Mouse (Mus musculus): ENCODE results near the gene Zfp423. TPM values are rescaled to one million over a fixed set of nuclear protein-coding genes. Genes with fewer than 3 reads are reported as not detected.

Gene Zfp423
- polyA plus RNA-seq, 1 experiment from 2014 or later: 40.3 TPM

DNA sequence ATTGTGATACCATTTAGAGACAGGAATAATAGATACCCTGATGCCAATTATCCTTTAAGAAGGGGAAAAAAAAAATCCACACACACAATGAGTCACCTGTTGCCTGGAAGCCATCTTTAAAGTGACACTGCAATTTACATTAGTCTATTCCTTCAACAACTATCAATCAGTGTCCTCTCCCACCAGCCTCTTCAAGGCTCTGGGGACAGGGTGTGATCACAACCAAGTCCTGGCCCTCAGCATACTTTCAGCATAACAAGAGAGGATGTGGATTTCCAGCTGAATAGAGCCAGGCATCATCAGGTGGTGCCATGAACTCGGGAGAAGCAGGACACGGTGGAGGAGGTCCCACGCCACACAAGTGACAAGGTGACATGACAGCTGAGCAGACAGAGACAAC lies 156.8 kb downstream of the Zfp423 start:
- DNase-seq (ENCODE audit: low spot score, missing footprints) (no peak), ATAC-seq (ENCODE audit: low FRiP score) (no peak)
- Histone ChIP-seq H3K9ac (ENCODE audit: low read length) (no peak overlapping the region), H3K27ac (ENCODE audit: low read depth, low read length) (no peak overlapping the region), H3K9me3 (ENCODE audit: control insufficient read depth, low read length) (no peaks in the 10 kb centered on the region), H3K27me3 (ENCODE audit: control insufficient read depth, insufficient read depth, low read length) (no peaks in the 10 kb centered on the region), H3K4me1 (ENCODE audit: control insufficient read depth, insufficient read depth, low read length) (peaks cover 21% of the 10 kb centered on the region), H3K36me3 (ENCODE audit: control insufficient read depth, insufficient read depth, low read length) (no peaks in the 10 kb centered on the region), H3K4me2 (no peak overlapping the region), H3K4me3 (ENCODE audit: low read depth, low read length) (no peak overlapping the region)
- 72% methylated on average over 3 of the region's 3 CpGs for WGBS

- H3K36me3 ChIP-seq (ENCODE audit: control insufficient read depth, insufficient read depth, low read length): no peaks in the 10 kb centered on the region
- H3K9me3 ChIP-seq (ENCODE audit: control insufficient read depth, low read length): no peaks in the 10 kb centered on the region
- no peak overlapping the region for H3K4me2 ChIP-seq
- no peak overlapping the region for H3K9ac ChIP-seq (ENCODE audit: low read length)
- no peak overlapping the region for H3K4me3 ChIP-seq (ENCODE audit: low read depth, low read length)
- no peaks in the 10 kb centered on the region for H3K27me3 ChIP-seq (ENCODE audit: control insufficient read depth, insufficient read depth, low read length)
- ATAC-seq (ENCODE audit: low FRiP score) (no peak), DNase-seq (ENCODE audit: low spot score, missing footprints) (no peak)
- H3K27ac ChIP-seq (ENCODE audit: low read depth, low read length): no peak overlapping the region
- WGBS: 87% methylated on average over 11 of the region's 11 CpGs
- H3K4me1 ChIP-seq (ENCODE audit: control insufficient read depth, insufficient read depth, low read length): peaks cover 12% of the 10 kb centered on the region
Observed at GRCm38 (mm10) chr8:87800121-87800520, 159.3 kb downstream of the Zfp423 start.

GRCm38 (mm10) chr8:87796234-87796633 lies 163.2 kb downstream of the Zfp423 start:
- no peak overlapping the region for H3K4me2 ChIP-seq
- no peaks in the 10 kb centered on the region for H3K36me3 ChIP-seq (ENCODE audit: control insufficient read depth, insufficient read depth, low read length)
- H3K9me3 ChIP-seq (ENCODE audit: control insufficient read depth, low read length): no peaks in the 10 kb centered on the region
- H3K9ac ChIP-seq (ENCODE audit: low read length): no peak overlapping the region
- no peaks in the 10 kb centered on the region for H3K27me3 ChIP-seq (ENCODE audit: control insufficient read depth, insufficient read depth, low read length)
- H3K4me1 ChIP-seq (ENCODE audit: control insufficient read depth, insufficient read depth, low read length): peaks cover 3% of the 10 kb centered on the region
- H3K4me3 ChIP-seq (ENCODE audit: low read depth, low read length): no peak overlapping the region
- WGBS: 73% methylated on average over 7 of the region's 7 CpGs
- no peak for ATAC-seq (ENCODE audit: low FRiP score)
- no peak for DNase-seq (ENCODE audit: low spot score, missing footprints)
- H3K27ac ChIP-seq (ENCODE audit: low read depth, low read length): no peak overlapping the region

DNA sequence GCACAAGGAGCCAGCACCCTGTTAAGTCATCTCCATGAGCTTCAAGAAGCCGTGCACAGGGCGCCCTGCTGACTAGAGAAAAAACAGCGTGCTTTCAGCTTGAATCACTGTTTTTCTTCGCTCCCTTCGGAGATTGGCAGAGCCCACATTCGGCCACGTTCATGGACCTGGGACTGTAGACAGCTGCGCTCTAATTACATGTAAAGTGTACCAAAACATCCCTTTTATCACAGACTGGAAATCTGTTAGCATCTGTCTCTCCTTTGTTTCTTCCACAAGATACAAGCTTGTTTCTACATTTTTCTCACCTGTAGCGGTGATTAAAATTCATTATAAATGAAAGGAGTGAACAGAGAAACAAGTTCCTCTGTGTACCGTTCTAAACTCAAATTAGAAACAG lies 164.8 kb downstream of the Zfp423 start:
- Histone ChIP-seq H3K4me3 (ENCODE audit: low read depth, low read length) (no peak overlapping the region), H3K36me3 (ENCODE audit: control insufficient read depth, insufficient read depth, low read length) (no peaks in the 10 kb centered on the region), H3K9me3 (ENCODE audit: control insufficient read depth, low read length) (no peaks in the 10 kb centered on the region), H3K27ac (ENCODE audit: low read depth, low read length) (no peak overlapping the region), H3K4me1 (ENCODE audit: control insufficient read depth, insufficient read depth, low read length) (no peaks in the 10 kb centered on the region; the same call in 1 of the 2 replicates), H3K27me3 (ENCODE audit: control insufficient read depth, insufficient read depth, low read length) (no peaks in the 10 kb centered on the region), H3K4me2 (no peak overlapping the region), H3K9ac (ENCODE audit: low read length) (no peak overlapping the region)
- ATAC-seq (ENCODE audit: low FRiP score) (no peak), DNase-seq (ENCODE audit: low spot score, missing footprints) (no peak)
- 85% methylated on average over 10 of the region's 10 CpGs for WGBS

- Histone ChIP-seq H3K4me2 (no peak overlapping the region), H3K27me3 (ENCODE audit: control insufficient read depth, insufficient read depth, low read length) (no peaks in the 10 kb centered on the region), H3K27ac (ENCODE audit: low read depth, low read length) (no peak overlapping the region), H3K4me3 (ENCODE audit: low read depth, low read length) (no peak overlapping the region), H3K9ac (ENCODE audit: low read length) (no peak overlapping the region), H3K36me3 (ENCODE audit: control insufficient read depth, insufficient read depth, low read length) (no peaks in the 10 kb centered on the region), H3K4me1 (ENCODE audit: control insufficient read depth, insufficient read depth, low read length) (peaks cover 16% of the 10 kb centered on the region), H3K9me3 (ENCODE audit: control insufficient read depth, low read length) (no peaks in the 10 kb centered on the region)
- DNase-seq (ENCODE audit: low spot score, missing footprints) (no peak), ATAC-seq (ENCODE audit: low FRiP score) (no peak)
- WGBS: 88% methylated on average over 6 of the region's 6 CpGs
Observed at GRCm38 (mm10) chr8:87791103-87791502, 168.3 kb downstream of the Zfp423 start.

DNA sequence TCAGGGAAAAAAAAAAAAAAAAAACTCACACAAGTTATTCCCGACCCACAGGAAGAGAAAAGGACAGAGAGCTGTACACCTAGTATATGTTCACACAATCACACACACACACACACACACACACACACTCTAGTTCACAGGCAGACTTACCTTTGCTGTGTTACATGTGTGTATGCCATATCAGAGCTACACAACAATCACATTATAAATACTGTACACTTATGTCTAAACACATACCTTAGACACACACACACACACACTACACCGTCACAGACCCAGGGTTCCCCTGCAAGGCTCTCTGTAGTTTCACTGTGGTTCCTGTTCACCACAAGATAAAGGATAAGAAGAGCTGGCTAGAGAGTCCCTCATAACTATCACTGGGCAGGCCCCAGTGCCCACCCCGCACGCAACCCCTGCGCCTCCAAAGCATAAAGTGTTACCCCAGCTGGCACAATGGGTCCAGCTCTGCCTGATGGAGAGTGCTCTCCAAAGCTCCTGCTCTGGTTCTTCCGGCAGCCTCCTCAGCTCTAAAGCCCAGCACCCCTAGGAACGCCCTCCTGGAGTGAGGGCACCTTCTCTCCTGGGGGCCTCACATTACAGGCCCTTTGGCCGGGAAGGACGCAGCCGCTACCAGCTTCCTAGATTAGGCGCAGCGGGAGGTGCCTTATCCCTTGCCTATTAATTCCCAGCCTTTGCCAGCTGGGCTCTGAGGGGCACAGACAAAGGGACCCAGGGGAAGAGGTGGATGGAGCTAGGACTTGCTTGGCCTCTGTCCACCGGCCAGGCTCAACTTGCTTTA lies 174.6 kb downstream of the Zfp423 start:
- Histone ChIP-seq H3K9ac (ENCODE audit: low read length) (peak overlapping the region; percentile 57), H3K4me2 (peak overlapping the region; percentile 29), H3K27me3 (ENCODE audit: control insufficient read depth, insufficient read depth, low read length) (no peaks in the 10 kb centered on the region), H3K36me3 (ENCODE audit: control insufficient read depth, insufficient read depth, low read length) (peaks cover 22% of the 10 kb centered on the region), H3K4me3 (ENCODE audit: low read depth, low read length) (no peak overlapping the region), H3K27ac (ENCODE audit: low read depth, low read length) (peak overlapping the region; percentile 88), H3K4me1 (ENCODE audit: control insufficient read depth, insufficient read depth, low read length) (peaks cover 43% of the 10 kb centered on the region), H3K9me3 (ENCODE audit: control insufficient read depth, low read length) (no peaks in the 10 kb centered on the region)
- ATAC-seq (ENCODE audit: low FRiP score) (peak; percentile 31), DNase-seq (ENCODE audit: low spot score, missing footprints) (peak; percentile 92)
- 40% methylated on average over 13 of the region's 13 CpGs for WGBS

GRCm38 (mm10) chr8:87784227-87784626 lies 175.2 kb downstream of the Zfp423 start:
- ATAC-seq (ENCODE audit: low FRiP score): peak; percentile 41; the same call in 1 of the 2 replicates
- Histone ChIP-seq H3K4me1 (ENCODE audit: control insufficient read depth, insufficient read depth, low read length) (peaks cover 43% of the 10 kb centered on the region), H3K4me2 (peak overlapping the region; percentile 29), H3K36me3 (ENCODE audit: control insufficient read depth, insufficient read depth, low read length) (peaks cover 25% of the 10 kb centered on the region), H3K9ac (ENCODE audit: low read length) (peak overlapping the region; percentile 57), H3K4me3 (ENCODE audit: low read depth, low read length) (no peak overlapping the region), H3K9me3 (ENCODE audit: control insufficient read depth, low read length) (no peaks in the 10 kb centered on the region), H3K27ac (ENCODE audit: low read depth, low read length) (peak overlapping the region; percentile 88), H3K27me3 (ENCODE audit: control insufficient read depth, insufficient read depth, low read length) (no peaks in the 10 kb centered on the region)
- peak; percentile 93 for DNase-seq (ENCODE audit: low spot score, missing footprints)
- WGBS: 4% methylated on average over 13 of the region's 13 CpGs

GRCm38 (mm10) chr8:87783198-87783597 lies 176.2 kb downstream of the Zfp423 start:
- ATAC-seq (ENCODE audit: low FRiP score) (no peak; the same call in 1 of the 2 replicates), DNase-seq (ENCODE audit: low spot score, missing footprints) (no peak)
- H3K4me2 ChIP-seq: no peak overlapping the region
- no peaks in the 10 kb centered on the region for H3K9me3 ChIP-seq (ENCODE audit: control insufficient read depth, low read length)
- no peak overlapping the region for H3K4me3 ChIP-seq (ENCODE audit: low read depth, low read length)
- no peaks in the 10 kb centered on the region for H3K27me3 ChIP-seq (ENCODE audit: control insufficient read depth, insufficient read depth, low read length)
- H3K4me1 ChIP-seq (ENCODE audit: control insufficient read depth, insufficient read depth, low read length): peaks cover 46% of the 10 kb centered on the region
- 0 out of 2 replicates have a peak overlapping the region, but pooled peaks have one; percentile 57 for H3K9ac ChIP-seq (ENCODE audit: low read length)
- 68% methylated on average over 15 of the region's 15 CpGs for WGBS
- H3K36me3 ChIP-seq (ENCODE audit: control insufficient read depth, insufficient read depth, low read length): peaks cover 25% of the 10 kb centered on the region
- peak overlapping the region; percentile 88 for H3K27ac ChIP-seq (ENCODE audit: low read depth, low read length)

GRCm38 (mm10) chr8:87777586-87777985 lies 181.8 kb downstream of the Zfp423 start:
- Histone ChIP-seq H3K9ac (ENCODE audit: low read length) (no peak overlapping the region), H3K4me1 (ENCODE audit: control insufficient read depth, insufficient read depth, low read length) (peaks cover 19% of the 10 kb centered on the region), H3K27ac (ENCODE audit: low read depth, low read length) (peak overlapping the region; percentile 1), H3K4me3 (ENCODE audit: low read depth, low read length) (no peak overlapping the region), H3K9me3 (ENCODE audit: control insufficient read depth, low read length) (no peaks in the 10 kb centered on the region), H3K4me2 (peak overlapping the region; percentile 2; the same call in 1 of the 2 replicates), H3K36me3 (ENCODE audit: control insufficient read depth, insufficient read depth, low read length) (peaks cover 31% of the 10 kb centered on the region), H3K27me3 (ENCODE audit: control insufficient read depth, insufficient read depth, low read length) (no peaks in the 10 kb centered on the region)
- no peak for DNase-seq (ENCODE audit: low spot score, missing footprints)
- WGBS: 26% methylated on average over 8 of the region's 8 CpGs
- ATAC-seq (ENCODE audit: low FRiP score): 0 out of 2 replicates have a peak, but pooled peaks have one; percentile 47

All from midbrain, embryonic 11.5 days (tissue).